Mouse (Mus musculus): ENCODE data around the gene F11.

The F11 gene

DNA sequence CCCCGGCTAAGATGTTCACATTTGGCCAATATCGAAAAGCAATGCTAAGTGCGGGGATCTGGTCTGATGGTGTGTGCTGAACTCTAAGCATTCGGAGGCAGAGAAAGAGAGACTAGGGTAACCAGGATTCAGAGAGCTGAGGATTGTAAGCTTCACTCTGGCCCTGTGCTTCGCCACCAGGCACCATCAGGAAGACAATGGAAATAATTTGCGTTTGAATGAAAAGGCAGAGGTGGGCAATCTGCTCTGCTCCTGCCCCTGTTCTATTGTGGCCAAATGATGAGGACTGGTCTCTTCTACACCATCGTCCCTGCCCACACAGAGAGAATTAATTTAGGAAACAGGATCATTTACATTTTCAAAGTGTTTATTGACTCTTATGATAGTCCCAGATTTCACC lies 15.5 kb downstream of the F11 start:
- DNase-seq (ENCODE audit: low spot score in 2 of 2): no peak

DNA sequence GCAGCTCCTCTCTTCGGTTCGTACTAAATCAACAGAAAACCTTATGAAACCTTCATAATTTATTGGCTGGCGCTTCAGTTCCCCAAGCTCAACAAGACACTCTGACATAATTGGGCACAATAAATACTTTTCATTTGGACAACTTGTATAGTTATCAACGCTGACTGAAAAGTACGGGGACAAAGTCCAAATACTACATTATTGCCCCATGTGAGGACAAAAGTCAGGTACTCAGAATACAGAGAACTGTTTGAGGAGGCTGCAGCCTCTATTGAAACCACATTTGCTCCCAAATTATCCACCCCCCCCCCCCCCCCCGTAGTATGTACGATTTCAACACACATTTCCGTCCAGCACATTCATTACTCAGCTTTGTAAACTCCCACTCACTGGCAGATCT lies 22.5 kb downstream of the F11 start:
- DNase-seq (ENCODE audit: low spot score in 2 of 2): no peak

DNA sequence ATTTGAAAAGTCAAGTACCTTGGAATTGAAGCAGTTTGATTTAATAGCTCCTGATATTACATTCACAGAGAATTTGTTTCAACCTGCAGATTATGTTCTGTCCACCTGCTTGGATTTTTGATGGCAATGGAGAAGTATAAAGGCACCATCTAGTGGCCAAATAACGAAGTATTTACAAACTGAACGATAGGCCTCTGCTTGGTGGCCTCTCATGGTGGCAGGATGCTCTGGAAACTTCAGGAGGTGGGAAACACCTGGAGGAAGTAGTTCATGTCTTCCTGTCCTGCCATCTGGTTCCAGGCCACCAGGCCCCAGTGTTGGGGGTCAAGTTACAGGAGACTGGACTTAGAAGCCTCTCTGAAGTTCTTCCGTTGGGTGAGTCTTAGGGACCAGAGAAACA lies 23.5 kb downstream of the F11 start:
- DNase-seq (ENCODE audit: low spot score in 2 of 2): peak in 1 of 2 experiments; percentile 55

DNA sequence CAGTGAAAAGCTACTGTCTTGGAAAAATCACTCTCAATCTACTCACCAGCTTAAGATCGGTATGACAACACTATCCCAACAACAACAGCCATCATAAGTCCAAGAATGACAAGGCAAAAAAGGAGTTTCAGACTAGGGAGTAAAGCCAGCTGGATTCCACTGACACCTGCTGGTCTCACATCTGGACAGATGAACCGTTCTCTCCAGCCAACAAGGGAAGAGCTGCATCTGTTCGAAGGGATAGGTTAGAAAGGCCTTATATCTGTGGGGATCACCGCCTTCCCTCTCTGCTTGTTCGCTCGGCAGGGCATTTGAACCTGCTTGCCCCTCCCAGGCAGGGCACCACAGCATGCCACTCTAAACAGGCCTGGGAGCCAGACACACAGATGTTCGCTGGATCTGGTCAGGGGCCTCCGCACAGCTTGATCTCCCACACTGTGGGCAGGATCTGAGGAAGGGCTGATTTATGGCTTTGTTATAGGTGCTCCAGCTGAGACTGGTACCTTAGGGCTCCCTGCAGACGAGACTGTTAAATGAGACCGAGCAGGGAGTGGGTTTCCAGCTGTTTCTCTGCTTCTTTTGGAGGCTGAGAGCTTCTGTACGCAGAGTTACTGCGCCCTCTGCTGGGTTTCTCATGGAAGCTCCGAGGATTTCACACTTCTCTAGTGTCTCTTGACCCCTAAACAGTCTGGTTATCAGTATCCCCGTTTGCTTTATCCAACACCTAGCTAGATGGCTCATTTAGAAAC lies 25.5 kb downstream of the F11 start:
- peak; percentile 38 to 58 for DNase-seq (ENCODE audit: low spot score in 2 of 2)

DNA sequence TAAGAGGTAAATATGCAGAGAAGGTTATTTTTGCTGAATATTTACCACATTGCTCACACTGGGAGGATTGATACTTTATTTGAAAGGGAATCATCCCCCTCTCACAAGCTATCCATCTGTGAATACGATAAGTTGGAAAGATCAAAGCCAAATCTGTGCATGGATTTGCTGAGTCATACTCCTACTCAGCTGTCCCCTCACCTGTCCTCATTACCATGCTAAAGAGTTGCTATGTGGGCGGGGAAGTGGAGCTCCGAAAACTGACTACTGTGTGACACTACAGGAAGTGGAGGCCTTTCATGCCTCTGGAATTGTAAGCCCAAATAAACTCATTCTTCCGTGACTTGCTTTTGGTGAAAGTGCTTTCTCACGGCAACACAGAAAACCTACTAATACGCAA lies 26.6 kb downstream of the F11 start:
- DNase-seq (ENCODE audit: low spot score in 2 of 2): no peak

DNA sequence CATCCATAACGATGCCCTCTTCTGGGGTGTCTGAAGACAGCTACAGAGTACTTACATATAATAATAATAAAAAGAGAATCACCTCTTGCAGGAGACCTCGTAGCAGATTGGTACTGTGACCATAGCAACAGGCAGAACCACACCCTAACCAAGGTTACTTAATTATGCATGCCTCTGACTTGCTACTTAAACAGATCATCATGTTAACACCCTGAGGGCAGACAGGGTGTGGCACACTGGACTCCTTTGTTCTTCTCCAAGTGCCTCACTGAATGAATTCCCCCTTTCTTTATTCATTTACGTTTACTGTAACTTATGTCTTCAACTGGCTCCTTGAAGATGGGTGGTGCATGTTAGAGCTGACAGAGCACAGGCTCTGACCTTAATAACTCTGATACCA lies 28.6 kb downstream of the F11 start:
- no peak for DNase-seq (ENCODE audit: low spot score in 2 of 2)

DNA sequence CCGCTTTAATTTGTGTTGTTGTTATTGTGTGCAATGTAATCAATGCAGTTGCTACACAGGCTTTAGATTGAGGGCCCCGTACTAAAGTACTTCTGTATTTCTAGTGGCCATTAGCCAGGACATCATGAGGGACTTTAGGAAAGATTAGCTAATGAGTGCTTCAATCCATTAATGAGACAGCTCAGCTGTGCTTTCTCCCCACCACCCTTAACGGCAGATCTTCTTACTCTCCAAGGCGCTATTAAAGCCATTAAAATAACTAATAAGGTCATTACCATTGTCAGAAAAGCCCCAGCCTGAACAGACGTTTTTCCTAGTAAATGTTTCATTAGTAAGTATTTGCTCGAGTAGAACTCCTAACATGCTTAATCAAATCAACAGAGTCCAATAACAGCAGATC lies 59.4 kb downstream of the F11 start:
- DNase-seq (ENCODE audit: low spot score in 2 of 2): no peak

DNA sequence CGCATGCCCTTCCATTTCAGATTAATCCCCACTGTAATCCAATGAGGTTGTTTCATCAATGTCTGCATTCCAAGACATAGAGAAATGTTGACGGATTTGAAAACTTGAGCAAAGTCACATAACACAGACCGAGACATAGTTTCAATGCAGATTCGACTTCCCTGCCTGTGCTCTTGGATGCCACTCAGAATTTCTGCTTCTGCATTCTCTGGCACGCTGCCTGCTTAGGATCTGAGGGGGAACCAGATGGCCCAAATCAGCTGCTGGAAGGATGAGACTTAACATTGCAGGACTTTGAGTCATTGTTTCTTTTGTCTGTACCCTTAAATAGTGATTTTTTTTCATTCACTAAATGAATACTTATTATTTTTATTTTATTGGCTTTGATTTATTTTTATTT lies 60.2 kb downstream of the F11 start:
- DNase-seq (ENCODE audit: low spot score in 2 of 2): peak; percentile 57 to 70

DNA sequence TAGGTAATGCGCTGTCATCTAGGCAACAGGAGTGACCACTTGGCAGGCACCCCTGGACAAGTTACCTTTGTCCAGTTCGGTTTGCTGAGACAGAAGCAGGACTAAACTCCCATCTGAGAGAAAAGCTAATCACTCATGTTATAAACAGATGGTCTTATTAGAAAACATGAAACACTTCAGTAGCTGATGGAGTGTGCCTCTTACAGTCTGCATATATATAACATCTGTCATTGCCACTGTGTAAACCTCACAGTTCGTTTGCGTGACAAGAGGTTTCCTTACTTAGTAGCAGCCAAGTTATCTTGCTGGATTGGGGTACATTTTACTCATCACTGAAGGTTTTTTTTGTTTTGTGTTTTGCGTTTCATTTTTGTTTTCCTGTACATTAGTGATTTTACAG lies 64.5 kb downstream of the F11 start:
- no peak for DNase-seq (ENCODE audit: low spot score in 2 of 2)

DNA sequence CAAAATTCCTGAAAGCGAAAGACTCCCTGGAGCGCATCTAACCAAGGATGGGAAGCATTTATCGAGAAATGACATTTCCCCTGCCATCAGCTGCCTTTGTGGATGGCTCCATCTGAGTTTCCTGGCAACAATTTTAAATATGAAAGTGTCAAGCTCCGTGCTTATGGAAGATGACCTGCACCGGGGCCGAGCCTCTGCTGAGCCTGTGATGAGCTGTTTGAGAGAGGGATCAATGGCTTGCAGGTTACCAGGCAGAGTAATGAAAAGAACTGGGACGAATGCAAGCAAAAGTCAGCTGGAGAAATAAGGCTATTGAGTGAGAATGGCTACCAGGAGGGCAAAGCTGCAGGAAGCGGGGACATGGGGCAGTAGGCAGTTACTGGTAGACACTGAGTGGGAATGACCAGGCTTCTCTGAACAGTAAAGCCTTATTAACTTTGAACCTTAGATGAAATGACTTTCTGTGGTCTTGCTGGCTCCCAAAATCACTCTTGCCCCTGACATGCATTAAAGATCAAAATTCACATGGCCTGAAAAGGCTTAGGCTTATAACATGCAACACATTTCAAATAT lies 65.8 kb downstream of the F11 start:
- no peak for DNase-seq (ENCODE audit: low spot score in 2 of 2)

Data from frontal cortex, postnatal 36 days (tissue).